Mouse (Mus musculus): ENCODE measurements around the gene R3hdml.

DNA sequence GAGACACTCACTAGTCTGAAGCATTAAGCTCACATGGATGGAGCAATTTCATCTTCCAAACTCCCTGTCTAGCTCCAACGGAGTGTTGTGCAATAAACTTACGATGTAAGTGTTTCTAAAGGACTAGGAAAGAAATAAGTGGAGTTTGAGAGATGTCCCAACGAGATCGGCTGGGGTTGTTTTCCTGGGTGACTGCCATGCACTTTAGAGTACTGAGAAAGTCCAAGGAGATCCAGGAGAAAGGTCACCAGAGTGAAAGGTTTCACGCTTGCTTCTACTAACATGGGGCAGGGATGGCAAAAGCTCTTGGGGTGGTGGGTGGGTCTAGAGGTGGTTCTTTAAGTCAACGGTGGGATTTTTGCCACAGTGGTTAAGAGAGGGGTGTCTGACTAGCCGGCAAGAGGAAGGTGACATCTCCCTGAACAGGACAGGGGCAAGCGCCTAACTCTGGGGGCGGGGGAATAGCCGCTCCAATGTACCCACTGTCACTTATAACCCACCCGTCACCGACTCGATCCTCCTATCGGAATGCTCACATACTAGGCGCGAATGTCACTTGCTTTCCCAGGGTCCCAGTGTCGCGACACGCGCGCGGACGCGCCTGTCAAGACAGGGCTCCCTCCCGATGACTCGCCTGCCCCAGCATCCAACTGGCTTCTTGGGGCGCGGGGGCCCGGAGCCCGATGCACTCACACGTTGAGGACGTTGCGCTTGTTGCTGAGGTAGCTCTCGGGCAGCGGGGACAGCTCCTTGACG, 20.2 kb upstream of the R3hdml start:
- TF ChIP-seq CTCF (IDR thresholded peaks at IDR 0.05; ENCODE audit: borderline replicate concordance, extremely low read depth, insufficient read depth, insufficient read length) (no peak), POLR2A (IDR thresholded peaks at IDR 0.05; ENCODE audit: borderline replicate concordance, extremely low read depth, insufficient read depth, insufficient read length, poor library complexity, severe bottlenecking) (no peak)
